Mouse (Mus musculus) hindbrain, embryonic 10.5 days (tissue): ENCODE measurements around the gene Slc44a4. TPM values are rescaled to one million over a fixed set of nuclear protein-coding genes. Genes with fewer than 3 reads are reported as not detected.

ENCODE experiments used
- DNase-seq: peaks from one replicate; pipeline ENCODE4 v3.0.0-alpha.2; 2017; ENCODE audit warnings: low spot score
- H3K27ac ChIP-seq: fragments of 300-500 bp; sonication (generic); 2 replicates; pipeline ENCODE4 v1.5.1; 2016; ENCODE audit warnings: mild to moderate bottlenecking, moderate library complexity
- H3K27me3 ChIP-seq: fragments of 300-500 bp; sonication (generic); 2 replicates; pipeline ENCODE4 v1.6.1; 2016; ENCODE audit warnings: mild to moderate bottlenecking; ENCODE audit not compliant: poor library complexity, insufficient read depth, severe bottlenecking
- H3K36me3 ChIP-seq: fragments of 300-500 bp; sonication (generic); 2 replicates; pipeline ENCODE4 v1.6.1; 2016; ENCODE audit warnings: mild to moderate bottlenecking, moderate library complexity
- H3K4me1 ChIP-seq: fragments of 300-500 bp; sonication (generic); replicated peaks from 2 replicates; pipeline ENCODE4 v1.6.1; 2016; ENCODE audit warnings: mild to moderate bottlenecking
- H3K4me3 ChIP-seq: fragments of 300-500 bp; sonication (generic); 2 replicates; pipeline ENCODE4 v1.5.1; 2016; ENCODE audit warnings: mild to moderate bottlenecking, moderate library complexity
- H3K9me3 ChIP-seq: fragments of 300-500 bp; sonication (generic); 2 replicates; pipeline ENCODE4 v1.6.1; 2016; ENCODE audit warnings: mild to moderate bottlenecking, moderate library complexity
- WGBS: fragments of 180-500 bp; shearing (Covaris S2); methylation state at CpG from one replicate; pipeline ENCODE4 v1.1.7; 2016; 5-methylcytosine and 5-hydroxymethylcytosine counted together
- polyA plus RNA-seq: library from polyadenylated mRNA; unstranded; fragments of >200 nt; fragmentation: Nextera tagmentation; extraction: Ambion mirVana; gene quantifications from 2 replicates; pipeline ENCODE4 v1.2.1, GENCODE M21; 2016

The Slc44a4 gene
- polyA plus RNA-seq, 1 experiment from 2014 or later: not detected

GRCm38 (mm10) chr17:34978239-34978638 is 64.0 kb downstream of the Slc44a4 start:
- H3K27me3 ChIP-seq: peaks cover 8% of the 10 kb centered on the region
- H3K4me3 ChIP-seq: no peak overlapping the region
- H3K4me1 ChIP-seq: peaks cover 13% of the 10 kb centered on the region
- no peak for DNase-seq
- peaks cover 14% of the 10 kb centered on the region for H3K36me3 ChIP-seq
- H3K9me3 ChIP-seq: no peaks in the 10 kb centered on the region
- H3K27ac ChIP-seq: no peak overlapping the region
- 87% methylated on average over 27 of the region's 27 CpGs for WGBS

DNA sequence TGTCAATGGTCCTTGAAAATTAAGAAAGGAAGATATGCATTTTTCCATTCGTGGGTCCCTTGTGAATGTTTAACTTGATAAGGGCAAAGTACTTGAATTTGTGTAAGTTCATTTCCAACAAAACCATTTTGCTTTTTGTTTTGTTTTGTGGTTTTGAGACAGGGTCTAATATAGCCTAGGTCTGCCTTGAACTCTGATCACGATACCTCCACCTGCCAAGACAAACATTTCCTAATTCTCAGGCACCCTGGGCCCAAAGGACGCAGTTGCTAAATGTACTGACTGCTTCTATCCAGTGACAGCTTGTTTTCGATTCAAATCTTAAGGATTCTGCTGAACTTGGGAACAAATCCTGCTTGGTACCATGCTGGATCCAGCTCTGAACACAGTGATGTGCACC is 65.4 kb downstream of the Slc44a4 start:
- no peak for DNase-seq
- peaks cover 13% of the 10 kb centered on the region for H3K4me1 ChIP-seq
- H3K27ac ChIP-seq: no peak overlapping the region
- no peaks in the 10 kb centered on the region for H3K9me3 ChIP-seq
- whole genome bisulfite sequencing: 90% methylated on average over 4 of the region's 4 CpGs
- peaks cover 20% of the 10 kb centered on the region for H3K36me3 ChIP-seq
- H3K4me3 ChIP-seq: no peak overlapping the region
- no peaks in the 10 kb centered on the region for H3K27me3 ChIP-seq

Other genes with a start within 250 kb of the Slc44a4 start
- gene Tnxb, start 243.9 kb upstream of the Slc44a4 start, polyA plus RNA-seq: 0.01 and 0.02 TPM in 2 replicates
- gene C4b, start 170.6 kb upstream of the Slc44a4 start, polyA plus RNA-seq: not detected in 2 replicates
- not detected in 2 replicates for gene Cyp21a1, start 109.9 kb upstream of the Slc44a4 start, polyA plus RNA-seq
- gene Stk19, start 77.5 kb upstream of the Slc44a4 start, polyA plus RNA-seq: 29.0 and 34.4 TPM in 2 replicates
- gene Dxo, start 77.4 kb upstream of the Slc44a4 start, polyA plus RNA-seq: 83.2 and 83.7 TPM in 2 replicates
- gene Skiv2l, start 64.3 kb upstream of the Slc44a4 start, polyA plus RNA-seq: 58.2 and 65.1 TPM in 2 replicates
- 137 and 139 TPM in 2 replicates for gene Nelfe, start 64.1 kb upstream of the Slc44a4 start, polyA plus RNA-seq
- gene Cfb, start 51.9 kb upstream of the Slc44a4 start, polyA plus RNA-seq: 1.9 TPM in 2 replicates
- 5.2 and 5.6 TPM in 2 replicates for gene Zbtb12, start 35.0 kb upstream of the Slc44a4 start, polyA plus RNA-seq
- 0.14 TPM in 1 of 2 replicates, not detected in the other for gene Gm20547, start 32.4 kb upstream of the Slc44a4 start, polyA plus RNA-seq
- gene C2, start 16.2 kb upstream of the Slc44a4 start, polyA plus RNA-seq: 0.58 and 1.0 TPM in 2 replicates
- gene Ehmt2, start 16.0 kb upstream of the Slc44a4 start, polyA plus RNA-seq: 98.2 and 100 TPM in 2 replicates
- 16.2 and 20.7 TPM in 2 replicates for gene Neu1, start 16.8 kb downstream of the Slc44a4 start, polyA plus RNA-seq
- 0.09 and 0.20 TPM in 2 replicates for gene Hspa1b, start 44.8 kb downstream of the Slc44a4 start, polyA plus RNA-seq
- 0.42 TPM in 1 of 2 replicates, not detected in the other for gene Gm20481, start 55.4 kb downstream of the Slc44a4 start, polyA plus RNA-seq
- gene Hspa1a, start 57.7 kb downstream of the Slc44a4 start, polyA plus RNA-seq: 0.90 and 1.7 TPM in 2 replicates
- 0.76 and 0.78 TPM in 2 replicates for gene Hspa1l, start 58.2 kb downstream of the Slc44a4 start, polyA plus RNA-seq
- gene Lsm2, start 67.4 kb downstream of the Slc44a4 start, polyA plus RNA-seq: 278 and 314 TPM in 2 replicates
- 176 and 199 TPM in 2 replicates for gene Vars, start 86.5 kb downstream of the Slc44a4 start, polyA plus RNA-seq
- 0.10 and 0.24 TPM in 2 replicates for gene Vwa7, start 102.1 kb downstream of the Slc44a4 start, polyA plus RNA-seq
- 5.2 and 5.6 TPM in 2 replicates for gene Sapcd1, start 113.5 kb downstream of the Slc44a4 start, polyA plus RNA-seq
- 3.9 and 6.4 TPM in 2 replicates for gene Msh5, start 132.3 kb downstream of the Slc44a4 start, polyA plus RNA-seq
- 232 and 239 TPM in 2 replicates for gene Clic1, start 135.5 kb downstream of the Slc44a4 start, polyA plus RNA-seq
- 536 and 664 TPM in 2 replicates for gene Ddah2, start 144.6 kb downstream of the Slc44a4 start, polyA plus RNA-seq
- gene Ly6g6c, start 150.9 kb downstream of the Slc44a4 start, polyA plus RNA-seq: 0.20 and 0.27 TPM in 2 replicates
- 0.76 and 1.1 TPM in 2 replicates for gene Mpig6b, start 151.7 kb downstream of the Slc44a4 start, polyA plus RNA-seq
- gene Ly6g6e, start 162.4 kb downstream of the Slc44a4 start, polyA plus RNA-seq: 0.76 and 0.97 TPM in 2 replicates
- 2.1 and 2.4 TPM in 2 replicates for gene Ly6g6d, start 163.6 kb downstream of the Slc44a4 start, polyA plus RNA-seq
- gene Ly6g6f, start 171.1 kb downstream of the Slc44a4 start, polyA plus RNA-seq: 0.67 and 0.80 TPM in 2 replicates
- 58.2 and 67.1 TPM in 2 replicates for gene Abhd16a, start 174.8 kb downstream of the Slc44a4 start, polyA plus RNA-seq
- gene Ly6g5c, start 193.8 kb downstream of the Slc44a4 start, polyA plus RNA-seq: not detected in 2 replicates
- gene Ly6g5b, start 201.0 kb downstream of the Slc44a4 start, polyA plus RNA-seq: 0.90 and 1.7 TPM in 2 replicates
- 33.1 and 33.5 TPM in 2 replicates for gene Gpank1, start 207.0 kb downstream of the Slc44a4 start, polyA plus RNA-seq
- gene Csnk2b, start 207.6 kb downstream of the Slc44a4 start, polyA plus RNA-seq: 303 and 328 TPM in 2 replicates
- 10.0 and 10.2 TPM in 2 replicates for gene D17H6S53E, start 211.9 kb downstream of the Slc44a4 start, polyA plus RNA-seq
- 0.16 and 0.49 TPM in 2 replicates for gene Apom, start 217.6 kb downstream of the Slc44a4 start, polyA plus RNA-seq
- 70.3 and 77.6 TPM in 2 replicates for gene Bag6, start 220.7 kb downstream of the Slc44a4 start, polyA plus RNA-seq